Mouse (Mus musculus) T-helper 2 cell (primary cell): Measurements from ENCODE around the gene Wdr5b.
"Not testable (repeated sequence)": the region's sequence is repeated elsewhere in the genome, so short reads cannot be mapped to it uniquely, and the experiment has no call there.

Experiments used
- in situ Hi-C: fragments of 300-600 bp; cut with MboI, MseI; formaldehyde crosslinking; loops from one replicate; pipeline ENCODE4 v1.15.1; 2025; ENCODE audit warnings: high pct_unique_total_duplicates

The Wdr5b gene

DNA sequence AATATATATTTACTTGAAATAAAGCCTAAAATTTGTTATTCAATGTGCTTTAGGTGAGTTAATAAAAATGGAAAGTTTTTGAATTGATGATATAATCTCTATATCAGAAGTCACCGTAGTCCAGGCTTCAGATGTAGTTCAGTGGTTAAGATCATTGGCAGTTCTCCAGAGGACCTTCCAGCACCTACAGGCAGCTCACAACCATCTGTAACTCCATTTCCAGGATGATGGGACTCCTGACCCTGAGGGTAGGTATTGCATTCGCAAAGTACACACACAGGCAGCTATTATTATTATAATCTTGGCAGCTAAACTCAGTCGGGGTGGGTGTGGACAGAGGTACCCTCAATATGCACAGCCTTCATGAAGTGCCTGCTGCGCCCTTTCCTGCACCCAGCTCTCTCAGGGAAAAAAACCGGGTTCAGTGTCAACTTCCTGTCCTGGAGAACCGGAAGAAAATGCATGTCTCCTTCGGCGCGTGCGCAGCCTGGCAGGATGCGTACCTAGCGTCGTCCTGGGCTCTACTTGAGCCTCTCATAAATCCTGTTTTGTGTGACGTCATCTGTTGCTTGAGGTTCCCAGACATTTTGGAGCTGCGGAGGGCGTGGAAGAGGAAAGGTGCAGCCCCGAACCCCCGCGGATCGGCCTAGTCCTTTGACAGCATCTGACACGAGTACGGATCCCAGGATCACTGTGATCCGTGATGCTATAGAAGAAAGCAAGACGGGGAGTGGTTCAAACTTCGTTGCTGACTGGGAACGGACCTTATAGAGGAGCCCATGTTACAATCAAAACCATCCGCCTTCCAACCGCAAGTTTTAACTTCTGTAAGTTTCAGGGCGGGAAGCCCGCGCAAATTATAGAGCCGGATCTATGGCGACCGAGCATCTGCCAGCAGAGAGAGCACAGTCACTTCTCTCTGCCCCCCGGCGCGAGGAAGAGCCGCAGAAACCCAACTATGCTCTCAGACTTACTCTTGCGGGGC lies at the start of gene Wdr5b:
Gene Wdr5b, plus strand, starts transcription at position 551 of the 985 bp plus-strand sequence.
- in situ Hi-C loops: no loop called here

DNA sequence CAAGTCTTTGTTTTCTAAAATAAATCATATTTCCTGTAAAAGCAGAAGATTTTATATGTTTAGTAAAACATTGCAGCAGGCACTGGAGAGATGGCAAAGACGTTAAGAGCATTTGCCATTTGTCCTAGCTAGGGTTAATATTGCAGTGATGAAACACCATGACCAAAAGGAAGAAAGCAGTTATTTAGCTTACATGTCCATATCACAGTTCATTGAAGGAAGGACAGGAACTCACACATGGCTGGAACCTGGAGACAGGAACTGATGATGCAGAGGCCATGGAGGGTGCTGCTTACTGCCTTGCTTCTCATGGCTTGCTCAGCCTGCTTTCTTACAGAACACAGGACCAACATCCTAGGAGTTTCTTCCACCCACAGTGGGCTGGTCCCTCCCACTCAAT lies 48.6 kb upstream of the Wdr5b start:
- in situ Hi-C loops: loop anchor here (25.0 kb wide), 1 partner anchor 1870 kb away; the partner anchor contains the start of genes Gm36028 and Lrrc58

DNA sequence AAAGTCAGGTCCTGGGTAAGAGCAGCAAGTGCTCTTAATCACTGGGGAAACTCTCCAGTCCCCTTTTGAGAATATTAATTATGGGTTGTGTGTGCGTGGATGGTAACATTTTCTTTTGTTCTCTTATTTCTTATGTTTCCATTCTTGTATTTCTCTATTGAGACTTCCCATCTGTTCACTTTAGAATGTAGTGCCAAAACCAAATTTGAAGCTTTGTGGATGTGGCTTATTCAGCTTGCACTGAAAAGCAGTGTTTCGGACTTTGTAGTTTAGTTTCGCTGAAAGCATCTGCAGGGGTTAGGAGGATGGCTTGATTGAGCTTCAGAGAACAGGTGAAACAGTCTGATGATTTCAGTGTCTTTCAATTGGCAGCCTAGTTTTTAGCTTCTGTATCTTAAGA lies 47.7 kb upstream of the Wdr5b start:
- in situ Hi-C loops: loop anchor here (25.0 kb wide), 1 partner anchor 1869 kb away; the partner anchor contains the start of genes Gm36028 and Lrrc58

DNA sequence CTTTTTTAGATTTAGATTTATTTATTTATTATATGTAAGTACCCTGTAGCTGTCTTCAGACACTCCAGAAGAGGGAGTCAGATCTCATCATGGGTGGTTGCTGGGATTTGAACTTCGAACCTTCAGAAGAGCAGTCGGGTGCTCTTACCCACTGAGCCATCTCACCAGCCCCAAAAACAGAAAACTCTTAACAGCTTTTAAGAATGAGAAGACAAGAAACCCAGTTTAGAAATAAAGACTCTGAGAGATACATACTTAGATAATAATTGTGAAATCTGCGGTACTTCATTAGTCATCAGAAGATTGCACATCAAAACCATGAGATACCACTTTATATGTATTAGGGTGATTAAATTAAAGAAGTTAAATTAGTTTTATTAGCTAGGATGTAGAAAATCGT lies 42.1 kb upstream of the Wdr5b start:
- in situ Hi-C loops: loop anchor here (25.0 kb wide), 1 partner anchor 1863 kb away; the partner anchor contains the start of genes Gm36028 and Lrrc58

DNA sequence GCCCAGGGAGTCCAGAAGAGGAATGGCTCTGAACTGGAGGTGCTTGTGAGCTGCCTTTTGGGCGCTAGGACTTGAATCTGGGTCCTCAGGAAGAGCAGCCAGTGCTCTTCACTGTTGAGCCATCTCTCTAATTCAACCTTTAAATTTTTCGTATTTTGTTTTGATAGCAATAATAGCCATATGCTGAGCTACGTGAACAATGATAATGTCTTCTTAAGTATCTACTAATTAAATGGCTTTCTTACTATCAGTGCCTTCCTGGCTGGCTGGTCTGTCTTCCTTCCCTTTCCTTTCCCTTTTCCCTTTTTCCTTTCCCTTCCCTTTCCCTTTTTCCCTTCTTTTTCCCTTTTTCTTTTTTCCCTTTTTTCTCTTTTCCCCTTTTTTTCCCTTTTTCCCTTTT lies 32.6 kb upstream of the Wdr5b start:
- in situ Hi-C loops: loop anchor here (10.0 kb wide), 1 partner anchor 456 kb away; no protein-coding TSS in a partner anchor

DNA sequence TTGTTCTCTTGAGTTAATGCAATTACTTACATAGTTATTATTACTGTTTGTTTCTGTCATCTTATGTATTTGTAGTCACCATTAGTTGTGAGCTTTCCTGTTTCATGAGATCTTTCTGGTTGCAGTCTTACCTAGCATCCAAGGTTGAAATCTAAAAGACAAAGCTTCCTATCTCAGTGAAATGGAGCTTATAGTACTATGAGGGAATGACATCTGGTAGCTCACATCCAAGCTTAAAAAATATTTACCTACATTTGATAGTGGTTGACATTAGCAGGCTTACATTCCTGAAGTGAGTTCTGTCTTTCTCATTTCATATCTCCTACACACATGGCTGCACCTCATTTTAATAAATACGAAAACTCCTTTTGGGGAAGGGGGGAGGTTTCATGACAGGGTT lies 24.7 kb upstream of the Wdr5b start:
- in situ Hi-C loops: no loop called here

DNA sequence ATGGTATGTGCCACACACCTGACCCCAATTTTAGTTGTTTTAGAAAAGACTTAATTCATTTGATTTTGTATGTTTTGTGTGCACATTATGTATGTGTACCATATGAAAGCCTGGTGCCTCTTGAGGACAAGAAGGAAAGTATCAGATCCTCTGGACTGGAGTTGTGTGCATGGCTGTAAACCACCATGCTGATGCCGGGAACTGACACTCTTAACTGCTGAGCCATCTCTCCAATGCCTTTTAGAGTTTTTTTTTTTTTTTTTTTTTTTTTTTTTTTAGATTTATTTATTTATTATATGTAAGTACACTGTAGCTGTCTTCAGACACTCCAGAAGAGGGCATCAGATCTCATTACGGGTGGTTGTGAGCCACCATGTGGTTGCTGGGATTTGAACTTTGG lies 12.9 kb upstream of the Wdr5b start:
- in situ Hi-C loops: not testable (repeated sequence)

DNA sequence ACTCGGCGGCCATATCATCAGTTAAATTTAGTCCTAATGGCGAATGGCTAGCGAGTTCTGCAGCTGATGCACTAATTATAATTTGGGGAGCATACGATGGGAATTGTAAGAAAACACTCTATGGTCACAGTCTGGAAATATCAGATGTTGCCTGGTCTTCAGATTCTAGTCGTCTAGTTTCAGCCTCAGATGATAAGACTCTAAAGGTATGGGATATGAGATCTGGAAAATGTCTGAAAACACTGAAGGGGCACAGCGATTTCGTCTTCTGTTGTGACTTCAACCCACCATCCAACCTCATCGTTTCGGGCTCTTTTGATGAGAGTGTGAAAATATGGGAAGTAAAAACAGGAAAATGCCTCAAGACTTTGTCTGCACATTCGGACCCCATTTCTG lies 633 bp downstream of the Wdr5b start:
- in situ Hi-C loops: no loop called here

DNA sequence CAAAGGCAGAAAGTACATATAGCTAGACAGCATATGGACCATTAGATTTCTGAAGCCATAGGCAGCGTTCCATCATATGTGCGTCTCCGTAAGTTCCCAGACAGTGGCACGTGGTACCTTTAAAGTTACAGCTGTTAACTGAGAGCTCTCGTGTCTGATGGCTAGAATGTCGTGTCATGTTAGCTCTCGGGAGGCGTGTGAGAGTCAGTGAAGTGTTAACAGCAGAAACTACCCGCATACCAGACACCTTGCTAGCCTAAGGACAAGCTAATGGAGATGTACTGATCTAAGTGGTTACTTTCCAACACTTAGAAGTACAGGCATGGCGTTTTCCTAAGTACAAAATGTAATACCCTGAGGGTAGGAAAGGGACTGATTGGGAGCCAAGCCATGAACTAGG lies 2.1 kb downstream of the Wdr5b start:
- in situ Hi-C loops: no loop called here

DNA sequence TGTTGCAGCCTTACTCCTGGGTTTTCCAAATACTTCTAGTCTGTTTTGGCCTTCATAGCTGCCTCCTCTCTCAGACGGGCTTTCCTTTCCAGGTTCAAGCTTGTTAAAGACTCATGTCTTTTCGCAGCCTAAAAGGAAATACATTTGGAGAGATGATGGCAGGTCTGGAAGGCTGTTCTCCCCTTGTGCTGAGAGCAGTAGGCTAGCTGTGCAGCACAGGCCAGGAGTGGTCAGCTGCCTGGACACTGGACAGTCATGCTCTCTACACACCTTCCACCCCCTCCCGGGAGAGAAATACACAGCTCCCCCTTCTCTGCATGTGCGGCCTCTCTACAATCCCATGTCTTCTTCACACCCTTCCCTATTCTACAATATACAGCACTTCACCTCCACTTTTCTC lies 3.0 kb downstream of the Wdr5b start:
- in situ Hi-C loops: no loop called here

DNA sequence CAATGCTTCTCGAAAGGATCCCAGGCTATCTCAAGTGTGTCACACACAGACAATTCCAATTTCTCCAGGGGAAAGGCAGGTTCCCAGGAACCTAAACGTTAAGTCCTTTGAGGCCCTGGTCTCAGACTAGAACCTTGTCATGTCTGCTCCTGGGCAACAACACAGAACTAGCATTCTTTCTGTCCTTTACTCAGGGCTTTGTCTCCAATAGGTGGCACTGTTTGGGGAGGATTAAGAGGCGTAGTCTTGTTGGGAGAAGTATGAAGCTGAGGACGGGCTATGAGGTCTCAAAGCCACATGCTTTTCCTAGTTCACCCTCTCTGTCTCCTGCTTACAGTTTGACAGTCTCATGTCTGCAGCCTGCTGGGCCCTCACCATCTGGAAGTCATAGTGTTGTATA lies 6.5 kb downstream of the Wdr5b start:
- in situ Hi-C loops: no loop called here

DNA sequence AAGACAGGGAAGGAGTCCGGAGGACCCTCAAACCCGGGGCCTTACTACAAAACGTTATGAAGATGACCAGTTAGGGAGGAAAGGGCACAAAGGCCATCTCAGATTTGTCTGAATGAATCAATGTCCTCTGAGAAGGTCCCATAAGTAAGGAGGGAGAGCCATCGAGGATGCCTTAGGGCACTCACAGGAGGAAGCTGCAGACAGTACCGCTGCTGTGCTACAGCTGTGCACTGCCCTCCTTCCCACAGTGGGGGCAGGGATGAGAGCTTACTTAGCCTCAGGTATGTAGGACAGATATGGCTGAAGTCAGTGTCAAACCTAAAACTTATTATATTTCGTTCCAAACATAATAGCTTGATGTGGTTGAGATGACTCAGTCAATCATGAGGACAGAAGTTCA lies 10.5 kb downstream of the Wdr5b start:
- in situ Hi-C loops: no loop called here

DNA sequence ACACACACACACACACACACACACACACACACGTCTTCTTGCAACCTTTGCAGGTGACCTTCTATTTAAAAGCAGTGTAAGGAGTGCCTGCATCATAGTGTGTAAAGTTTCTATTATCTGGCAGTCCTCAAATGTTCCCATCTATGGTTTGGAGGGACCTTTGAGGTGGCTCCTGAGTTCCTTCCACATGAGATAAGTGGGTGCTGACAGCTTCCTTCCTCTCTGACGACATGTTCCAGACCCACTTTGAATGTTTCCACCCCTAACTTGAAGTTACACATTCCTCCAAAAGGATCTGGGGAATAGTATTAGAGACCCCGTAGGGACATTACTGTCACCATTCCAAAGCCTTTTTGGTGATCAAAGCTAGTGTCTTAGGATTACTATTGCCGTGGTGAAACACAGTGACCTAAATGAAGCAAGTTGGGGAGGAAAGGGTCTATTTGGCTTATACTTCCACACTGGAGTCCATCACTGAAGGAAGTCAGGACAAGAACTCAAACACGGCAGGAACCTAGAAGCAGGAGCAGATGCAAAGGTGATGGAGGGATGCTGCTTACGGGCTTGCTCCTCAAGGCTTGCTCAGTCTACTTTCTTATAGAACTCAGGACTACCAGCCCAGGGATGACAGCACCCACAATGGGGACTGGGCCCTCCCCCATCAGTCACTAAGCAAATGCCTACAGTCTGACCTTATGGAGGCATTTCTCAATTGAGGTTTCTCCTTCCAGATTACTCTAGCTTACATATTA lies 12.7 kb downstream of the Wdr5b start:
- in situ Hi-C loops: no loop called here

DNA sequence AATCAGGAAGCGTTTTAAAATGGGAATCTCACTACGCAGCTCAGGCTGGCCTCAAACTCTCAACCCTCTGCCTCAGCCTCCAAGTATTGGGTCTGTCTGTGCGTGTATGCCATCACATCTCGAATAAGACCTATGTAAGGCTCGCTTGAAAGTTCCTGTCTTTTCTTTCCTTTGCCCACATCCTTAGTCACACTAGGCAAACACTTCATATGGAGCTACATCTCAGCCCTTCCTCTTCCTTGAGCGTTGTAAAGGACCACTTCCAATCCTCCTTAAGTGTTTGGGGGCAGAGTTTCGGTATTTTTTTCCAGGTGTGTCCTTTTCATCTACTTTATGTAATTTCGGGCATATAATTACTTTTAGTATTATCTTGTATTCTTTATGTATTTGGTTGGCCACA lies 13.9 kb downstream of the Wdr5b start:
- in situ Hi-C loops: no loop called here

DNA sequence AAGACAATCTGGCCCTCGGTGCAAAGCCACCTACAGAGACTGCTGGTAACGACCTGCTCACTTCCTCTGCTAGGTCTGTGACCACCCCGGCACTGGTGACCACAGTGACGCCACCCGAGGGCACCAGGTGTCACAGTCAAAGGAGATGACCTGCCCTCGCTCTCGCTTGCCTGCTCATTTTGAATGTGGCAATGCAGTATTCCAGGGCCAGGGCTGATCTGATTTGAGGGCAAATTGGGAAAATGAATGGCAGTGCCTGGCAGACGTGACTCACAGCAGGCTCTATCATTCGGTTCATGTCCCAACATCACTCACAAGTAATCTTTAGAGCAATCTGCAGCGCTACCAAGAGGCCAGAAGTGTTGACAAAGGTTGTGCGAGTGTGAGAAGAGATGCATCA lies 15.4 kb downstream of the Wdr5b start:
- in situ Hi-C loops: no loop called here

DNA sequence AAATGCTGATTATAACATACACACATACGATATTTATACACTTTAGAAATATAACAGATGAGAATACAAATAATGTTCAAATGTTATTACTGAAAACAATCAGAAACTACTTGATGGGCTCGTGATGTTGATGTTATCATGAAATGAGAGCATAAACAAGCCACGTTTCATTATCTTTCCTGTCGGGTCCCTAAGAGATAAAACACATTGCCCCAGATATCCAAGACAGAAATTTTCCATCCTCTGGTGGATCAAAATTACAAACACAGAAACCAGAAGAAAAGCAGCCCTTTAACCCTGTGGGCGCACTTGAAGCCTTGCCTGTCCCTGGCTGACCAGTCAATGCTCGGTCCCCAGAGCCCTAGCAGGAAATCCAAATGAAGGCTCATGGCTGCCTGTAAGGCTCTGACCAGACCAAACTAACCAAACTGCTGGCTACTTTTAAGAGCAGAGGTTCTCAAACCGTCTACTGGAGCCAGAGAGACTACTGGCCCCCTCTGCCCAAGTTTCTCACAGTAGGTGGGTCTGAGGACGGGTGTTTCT lies 17.0 kb downstream of the Wdr5b start:
- in situ Hi-C loops: no loop called here

DNA sequence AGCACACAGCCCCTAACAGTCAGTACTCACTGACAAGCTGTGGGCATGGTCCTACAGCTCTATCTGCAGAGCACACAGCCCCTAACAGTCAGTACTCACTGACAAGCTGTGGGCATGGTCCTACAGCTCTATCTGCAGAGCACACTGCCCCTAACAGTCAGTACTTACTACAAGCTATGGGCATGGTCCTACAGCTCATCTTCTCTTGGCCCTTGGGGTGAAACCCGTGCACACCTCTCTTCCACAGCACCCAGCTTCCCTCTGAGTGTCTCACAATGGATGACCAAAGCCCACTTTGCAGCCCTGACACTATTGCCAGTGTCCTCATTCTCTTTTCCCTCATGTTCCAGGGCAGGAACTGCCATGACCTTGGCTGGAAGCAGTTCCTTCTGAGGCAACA lies 21.5 kb downstream of the Wdr5b start:
- in situ Hi-C loops: not testable (repeated sequence)

DNA sequence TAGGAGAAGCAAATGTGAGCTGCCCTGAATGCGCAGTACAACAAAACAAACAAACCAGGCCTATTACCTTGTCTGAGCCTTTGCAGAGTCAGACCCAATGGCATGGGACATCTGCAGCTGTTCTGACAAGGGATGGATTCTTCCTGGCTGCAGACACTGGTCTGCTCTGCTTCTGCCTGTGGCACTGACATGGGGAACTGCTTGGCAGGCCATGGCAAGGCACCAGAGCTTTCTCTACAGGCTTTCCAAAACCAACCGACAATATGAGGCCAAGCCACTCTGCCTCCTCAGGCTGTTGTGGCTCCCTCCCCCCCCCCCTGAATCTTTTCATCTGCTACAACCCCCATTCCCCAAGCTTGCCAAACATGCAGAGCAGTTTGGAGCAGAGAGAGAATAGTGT lies 22.3 kb downstream of the Wdr5b start:
- in situ Hi-C loops: no loop called here

DNA sequence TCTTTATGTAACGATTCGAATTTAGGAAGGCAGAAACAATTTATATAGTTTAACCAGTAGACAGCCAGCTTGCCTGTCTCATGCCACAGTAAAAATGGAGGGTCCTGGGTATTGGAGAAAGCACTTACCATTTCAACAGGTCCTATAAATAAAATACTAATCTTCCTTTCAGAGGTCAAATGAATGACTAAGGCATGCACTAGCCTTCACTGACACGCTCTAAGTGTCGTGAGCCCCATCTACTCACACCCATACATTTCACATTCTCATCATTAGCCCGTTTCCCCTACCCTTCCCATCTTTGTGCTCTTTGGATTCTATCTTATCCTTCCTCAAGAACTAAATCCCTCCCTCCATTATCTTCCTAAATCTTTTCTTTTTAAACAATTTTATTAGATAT lies 23.9 kb downstream of the Wdr5b start:
- in situ Hi-C loops: loop anchor here (5.0 kb wide), 1 partner anchor 323 kb away; no protein-coding TSS in a partner anchor

DNA sequence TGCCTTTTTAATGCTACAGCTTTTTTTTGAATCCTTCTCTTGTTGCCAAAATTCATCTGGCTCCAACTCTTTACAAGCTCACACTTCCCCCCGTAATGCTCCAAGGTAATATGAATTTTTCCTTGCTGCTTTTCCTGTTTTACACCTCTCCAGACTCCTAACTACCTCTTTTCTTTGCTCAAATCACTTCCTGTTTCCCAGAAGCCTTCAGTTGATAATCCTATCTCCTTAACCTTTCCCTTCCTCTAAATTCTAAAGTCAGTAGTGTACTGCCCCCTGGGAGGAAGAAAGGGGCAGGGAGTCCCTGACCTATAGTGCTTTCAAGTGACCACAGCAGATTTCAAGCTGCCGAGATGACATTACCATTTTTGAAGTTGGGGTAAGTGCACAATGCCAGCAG lies 26.7 kb downstream of the Wdr5b start:
- in situ Hi-C loops: loop anchor here (5.0 kb wide), 1 partner anchor 325 kb away; no protein-coding TSS in a partner anchor

DNA sequence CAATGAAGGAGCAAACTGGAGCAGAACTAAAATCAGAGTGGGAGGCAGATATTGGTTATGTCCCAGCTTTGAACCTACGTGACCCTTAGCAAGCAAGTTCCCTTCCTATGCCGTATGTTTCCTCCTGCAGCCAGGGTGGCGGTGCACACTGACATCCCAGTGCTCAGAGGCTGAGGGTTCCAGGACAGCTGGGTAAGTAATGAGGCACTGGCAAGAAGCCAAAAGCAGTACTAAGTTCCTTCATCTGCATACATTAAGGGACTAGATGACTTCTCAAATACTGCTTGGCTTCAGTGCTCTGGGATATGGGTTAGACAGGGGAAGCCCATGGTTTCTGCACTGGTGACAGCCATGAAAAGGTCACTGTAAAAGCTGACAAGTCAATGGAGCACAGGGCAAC lies 27.4 kb downstream of the Wdr5b start:
- in situ Hi-C loops: loop anchor here (5.0 kb wide), 1 partner anchor 326 kb away; no protein-coding TSS in a partner anchor
